Mouse (Mus musculus) adrenal gland, postnatal 14 days (tissue): ENCODE measurements at regions not wholly inside any gene's neighbourhood (a gene's known extent, or its start where the extent isn't known, plus 50 kb on each side); places are given as distances from the start of the nearest gene placed in this dataset.
A peak's percentile ranks its signal among the peaks of the same experiment; 100 is the strongest.

ENCODE experiments used
- DNase-seq: peaks from one replicate; pipeline ENCODE4 v3.0.0; 2021; ENCODE audit warnings: mixed read lengths

- DNase-seq = no peak
These were observed 116.1 kb upstream of the Ankrd55 start for GRCm38 (mm10) chr13:112171940-112172715.

- DNase-seq = no peak
These were observed 114.3 kb upstream of the Ankrd55 start for GRCm38 (mm10) chr13:112173973-112174372.

- no peak for DNase-seq
These were observed 110.2 kb upstream of the Ankrd55 start for GRCm38 (mm10) chr13:112178031-112178430.

GRCm38 (mm10) chr13:112183996-112184395, 104.3 kb upstream of the Ankrd55 start:
- DNase-seq = no peak

- no peak for DNase-seq
These were observed 103.1 kb upstream of the Ankrd55 start for GRCm38 (mm10) chr13:112185116-112185515.

GRCm38 (mm10) chr13:112187226-112187625, 101.0 kb upstream of the Ankrd55 start:
- no peak for DNase-seq

- peak; percentile 86 for DNase-seq
These were observed 99.9 kb upstream of the Ankrd55 start for GRCm38 (mm10) chr13:112188313-112188712.

GRCm38 (mm10) chr13:112188741-112189476, 99.3 kb upstream of the Ankrd55 start:
- DNase-seq = peak; percentile 74

- DNase-seq = peak; percentile 54
These were observed 98.6 kb upstream of the Ankrd55 start for GRCm38 (mm10) chr13:112189605-112190004.

- DNase-seq = peak; percentile 44
These were observed 95.9 kb upstream of the Ankrd55 start for GRCm38 (mm10) chr13:112192192-112192905.

GRCm38 (mm10) chr13:112193676-112194075, 94.6 kb upstream of the Ankrd55 start:
- DNase-seq = no peak

GRCm38 (mm10) chr13:112194991-112195390, 93.3 kb upstream of the Ankrd55 start:
- DNase-seq = no peak

GRCm38 (mm10) chr13:112196789-112197188, 91.5 kb upstream of the Ankrd55 start:
- peak; percentile 89 for DNase-seq

GRCm38 (mm10) chr13:112203721-112204120, 84.5 kb upstream of the Ankrd55 start:
- no peak for DNase-seq

GRCm38 (mm10) chr13:112204204-112204603, 84.0 kb upstream of the Ankrd55 start:
- no peak for DNase-seq

GRCm38 (mm10) chr13:112204813-112205212, 83.4 kb upstream of the Ankrd55 start:
- no peak for DNase-seq

- DNase-seq = no peak
These were observed 80.5 kb upstream of the Ankrd55 start for GRCm38 (mm10) chr13:112207617-112208235.

- DNase-seq = no peak
These were observed 76.4 kb upstream of the Ankrd55 start for GRCm38 (mm10) chr13:112211841-112212240.

- no peak for DNase-seq
These were observed 75.9 kb upstream of the Ankrd55 start for GRCm38 (mm10) chr13:112212391-112212790.

- no peak for DNase-seq
These were observed 74.6 kb upstream of the Ankrd55 start for GRCm38 (mm10) chr13:112213652-112214081.

GRCm38 (mm10) chr13:112216084-112216483, 72.2 kb upstream of the Ankrd55 start:
- DNase-seq = no peak

GRCm38 (mm10) chr13:112218389-112218788, 69.9 kb upstream of the Ankrd55 start:
- no peak for DNase-seq
